8 mouse cellular contexts compared by ENCODE assay signal in genomic region chr9:100917111-100917510, GRCm38 (mm10).
DNase-seq lines count a peak whose midpoint lies in the region; ATAC-seq and TF ChIP-seq lines count a peak whose summit lies in the region.

No protein-coding gene starts in this region.

- peak; percentile 75 for TF ChIP-seq CTCF in forebrain, postnatal 0 days (IDR thresholded peaks at IDR 0.05; ENCODE audit: low read depth)

- no peaks in the 10 kb centered on the region for H3K4me1 ChIP-seq in forebrain, postnatal 0 days (ENCODE audit: insufficient read depth)
- H3K4me1 ChIP-seq in forebrain, embryonic 10.5 days = no peaks in the 10 kb centered on the region
- no peaks in the 10 kb centered on the region for H3K4me1 ChIP-seq in embryonic facial prominence, embryonic 11.5 days (ENCODE audit: control insufficient read depth, insufficient read depth, low read length)

- H3K4me2 ChIP-seq in forebrain, postnatal 0 days (ENCODE audit: low read depth) = no peak overlapping the region
- H3K4me2 ChIP-seq in embryonic facial prominence, embryonic 11.5 days (ENCODE audit: low read depth, low read length) = no peak overlapping the region

- no peak overlapping the region for H3K9ac ChIP-seq in forebrain, postnatal 0 days
- no peak overlapping the region for H3K9ac ChIP-seq in embryonic facial prominence, embryonic 11.5 days (replicated peaks; ENCODE audit: low read length)

- no peak overlapping the region for H3K27ac ChIP-seq in forebrain, postnatal 0 days (ENCODE audit: low read depth, low read length)
- no peak overlapping the region for H3K27ac ChIP-seq in forebrain, embryonic 10.5 days
- H3K27ac ChIP-seq in embryonic facial prominence, embryonic 11.5 days (replicated peaks; ENCODE audit: low read depth, low read length) = no peak overlapping the region

- no peaks in the 10 kb centered on the region for H3K9me3 ChIP-seq in forebrain, postnatal 0 days (ENCODE audit: low read length)
- no peaks in the 10 kb centered on the region for H3K9me3 ChIP-seq in forebrain, embryonic 10.5 days
- H3K9me3 ChIP-seq in embryonic facial prominence, embryonic 11.5 days (replicated peaks; ENCODE audit: control insufficient read depth, low read length) = no peaks in the 10 kb centered on the region

- ATAC-seq in forebrain, postnatal 0 days = peak; percentile 66; the same call in 1 of the 2 replicates
- ATAC-seq in embryonic facial prominence, embryonic 11.5 days (replicated peaks; ENCODE audit: insufficient number of reproducible peaks, low FRiP score, low TSS enrichment, low read depth) = no peak

- 28% methylated on average over 2 of the region's 2 CpGs for WGBS in forebrain, postnatal 0 days
- WGBS in forebrain, embryonic 10.5 days = 64% methylated on average over 2 of the region's 2 CpGs
- WGBS in embryonic facial prominence, embryonic 11.5 days = 58% methylated on average over 2 of the region's 2 CpGs
- WGBS in large intestine, adult 2 months = 31% methylated on average over 2 of the region's 2 CpGs

- peak; percentile 81 for DNase-seq in forebrain, postnatal 0 days
- DNase-seq in forebrain, embryonic 10.5 days (ENCODE audit: extremely low spot score, low spot score) = no peak
- DNase-seq in 416B (ENCODE audit: low read depth) = peak; percentile 89
- peak; percentile 63 for DNase-seq in adrenal gland, postnatal 14 days
- DNase-seq in embryonic facial prominence, embryonic 11.5 days (ENCODE audit: low spot score) = peak; percentile 66
- DNase-seq in large intestine, adult 2 months (ENCODE audit: low read depth, low spot score) = peak; percentile 29
- peak; percentile 88 for DNase-seq in lung, postnatal 36 days
- DNase-seq in thymus, postnatal 4 days = peak; percentile 57

- no peak overlapping the region for H3K4me3 ChIP-seq in forebrain, postnatal 0 days (ENCODE audit: low read depth, low read length)
- no peak overlapping the region for H3K4me3 ChIP-seq in forebrain, embryonic 10.5 days
- no peak overlapping the region for H3K4me3 ChIP-seq in embryonic facial prominence, embryonic 11.5 days (ENCODE audit: low read depth, low read length)

- H3K36me3 ChIP-seq in forebrain, postnatal 0 days (ENCODE audit: insufficient read depth) = no peaks in the 10 kb centered on the region
- peaks cover 10% of the 10 kb centered on the region; the same call in 1 of the 2 replicates for H3K36me3 ChIP-seq in forebrain, embryonic 10.5 days (replicated peaks)
- no peaks in the 10 kb centered on the region for H3K36me3 ChIP-seq in embryonic facial prominence, embryonic 11.5 days (replicated peaks; ENCODE audit: control insufficient read depth, insufficient read depth, low read depth, low read length)

- H3K27me3 ChIP-seq in forebrain, postnatal 0 days (ENCODE audit: insufficient read depth, low read length) = no peaks in the 10 kb centered on the region
- H3K27me3 ChIP-seq in forebrain, embryonic 10.5 days (ENCODE audit: poor library complexity, severe bottlenecking) = no peaks in the 10 kb centered on the region
- H3K27me3 ChIP-seq in embryonic facial prominence, embryonic 11.5 days (ENCODE audit: control insufficient read depth, insufficient read depth, low read length) = no peaks in the 10 kb centered on the region
